Mouse (Mus musculus) G1E-ER4 (cell line): Measurements from ENCODE around the gene Rtn2. TPM values are rescaled to one million over a fixed set of nuclear protein-coding genes. Genes with fewer than 3 reads are reported as not detected.

Experiments
- GATA1 ChIP-seq: IDR thresholded peaks from one replicate; pipeline ENCODE4 v1.8.0; 2012; ENCODE audit warnings: low read length, inconsistent platforms
- polyA plus RNA-seq: library from polyadenylated mRNA; stranded (reverse); fragments of >175 nt; gene quantifications from 2 replicates; pipeline ENCODE4 v1.2.3, GENCODE M21; 2012

Gene Rtn2
- polyA plus RNA-seq, 1 experiment: 0.72 TPM

DNA sequence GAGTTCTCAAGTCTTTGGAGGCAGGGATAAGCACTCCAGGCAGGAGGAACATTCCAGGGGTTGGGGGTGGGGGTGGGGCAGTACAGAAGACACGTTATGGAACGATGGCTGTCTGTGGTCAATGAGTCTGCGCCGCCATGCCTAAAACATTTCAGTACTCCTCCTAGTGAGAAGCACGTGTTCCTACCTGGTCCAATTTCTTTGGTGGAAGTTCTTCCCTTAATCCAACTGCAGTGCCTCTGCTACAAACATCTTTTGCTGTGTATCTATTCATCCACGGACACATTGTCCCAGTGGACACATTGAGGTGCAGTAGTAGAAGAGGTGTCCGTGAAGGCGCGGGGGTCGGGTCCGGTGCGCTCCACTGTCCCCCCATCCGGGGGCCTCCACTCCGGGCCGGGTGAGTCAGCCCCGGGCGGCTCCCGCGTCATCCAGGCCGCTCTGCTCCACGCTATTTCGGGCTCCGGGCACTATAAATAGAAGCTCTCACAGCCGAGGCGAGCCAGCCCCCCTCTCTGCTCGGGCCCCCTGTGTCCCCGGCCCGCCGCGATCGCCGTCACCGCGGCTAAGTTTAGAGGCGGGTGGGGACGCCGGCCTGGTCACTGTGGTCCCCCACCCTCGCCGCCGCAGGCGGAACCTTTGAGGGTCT lies 59.5 kb downstream of the Rtn2 start:
- TF ChIP-seq GATA1: no peak

DNA sequence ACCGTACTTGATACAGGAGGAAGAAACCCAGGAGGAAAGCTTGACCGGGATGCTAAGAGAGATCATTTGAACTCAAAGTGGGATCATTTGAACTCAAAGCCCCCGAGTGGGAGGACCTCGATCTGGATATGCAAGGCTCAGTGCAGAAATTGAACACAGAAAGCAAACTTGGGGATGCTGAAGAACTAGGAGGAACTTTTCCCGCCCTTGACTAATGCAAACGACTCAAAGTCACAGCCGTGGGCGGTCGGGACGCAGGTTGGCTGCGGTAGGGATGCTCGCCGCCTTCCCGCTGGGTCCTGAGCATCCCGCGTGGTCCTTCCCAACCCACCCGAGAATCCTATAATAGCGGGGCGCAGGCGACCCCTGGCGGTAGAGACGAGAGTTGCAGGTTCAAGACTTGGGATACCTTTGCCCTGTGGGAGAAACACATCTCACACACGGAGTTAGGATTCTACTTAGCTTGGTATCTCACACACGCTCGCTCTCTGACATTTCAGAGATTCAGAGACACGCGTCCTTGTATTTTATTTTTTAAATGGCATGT lies 60.1 kb downstream of the Rtn2 start:
- TF ChIP-seq GATA1: no peak

GRCm38 (mm10) chr7:19343210-19343808 lies 60.9 kb downstream of the Rtn2 start:
- no peak for TF ChIP-seq GATA1

DNA sequence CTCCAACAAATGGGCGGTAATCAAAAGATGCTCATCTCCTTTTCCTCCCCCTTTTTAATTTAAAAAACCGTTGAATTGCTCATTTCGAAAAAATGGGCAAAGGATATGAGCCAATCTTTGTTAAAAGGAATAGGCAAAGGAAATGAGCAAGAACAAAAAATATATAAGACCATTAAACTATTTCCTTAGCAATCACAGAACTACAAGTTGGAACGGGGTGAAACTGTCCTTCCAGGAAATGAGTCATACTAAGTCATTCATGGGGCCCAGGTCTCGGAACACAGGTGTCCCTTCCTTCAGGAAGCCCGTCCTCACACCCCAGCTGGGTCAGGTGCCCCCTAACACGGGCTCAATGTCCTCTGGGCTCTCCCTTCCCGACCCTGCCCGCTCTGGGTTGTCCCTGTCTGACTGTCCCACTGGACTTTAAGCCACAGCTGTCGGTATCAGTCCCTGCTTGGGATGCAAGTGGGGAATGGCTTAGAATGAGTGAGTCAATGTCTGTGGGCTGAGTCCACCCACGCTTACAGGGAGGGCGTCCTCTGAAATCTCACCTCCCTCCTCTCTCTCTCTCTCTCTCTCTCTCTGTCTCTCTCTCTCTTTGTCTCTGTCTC lies 61.9 kb downstream of the Rtn2 start, which contains the start of gene Ercc1:
Gene Ercc1, plus strand, starts transcription at position 542 of the 611 bp plus-strand sequence.
- no peak for TF ChIP-seq GATA1

DNA sequence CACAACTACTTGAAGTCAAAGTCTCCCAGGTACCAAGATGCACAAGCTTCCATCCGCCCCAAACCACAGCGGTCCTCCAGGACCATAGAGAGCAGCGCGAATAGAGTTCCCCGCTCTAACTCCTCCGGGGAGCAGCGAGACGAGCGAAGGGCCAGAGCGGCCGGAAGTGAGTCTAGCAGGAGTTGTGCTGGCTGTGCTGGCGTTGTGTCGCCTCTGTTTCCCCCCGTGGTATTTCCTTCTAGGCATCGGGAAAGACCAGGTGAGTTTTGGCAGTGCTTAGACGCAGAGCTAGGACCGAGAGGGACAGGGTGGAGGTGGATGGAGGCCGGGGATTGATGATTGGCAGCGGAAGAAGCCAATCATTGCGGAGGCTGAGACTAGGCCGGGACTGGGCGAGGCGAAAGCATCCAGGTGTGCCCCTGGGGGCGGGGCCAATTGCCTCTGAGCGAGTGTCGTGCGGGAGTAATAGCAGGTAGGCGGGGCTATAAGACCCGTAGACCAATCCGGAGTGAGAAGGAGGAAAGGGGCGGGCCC lies 62.6 kb downstream of the Rtn2 start:
- TF ChIP-seq GATA1: no peak

Other genes starting within 250 kb of the Rtn2 start
- gene Rsph6a, start 227.9 kb upstream of the Rtn2 start, polyA plus RNA-seq: 0.04 and 0.06 TPM in 2 replicates
- 170 and 197 TPM in 2 replicates for gene Dmwd, start 206.4 kb upstream of the Rtn2 start, polyA plus RNA-seq
- 71.8 and 88.9 TPM in 2 replicates for gene Dmpk, start 198.8 kb upstream of the Rtn2 start, polyA plus RNA-seq
- gene Six5, start 188.0 kb upstream of the Rtn2 start, polyA plus RNA-seq: 20.3 and 21.4 TPM in 2 replicates
- not detected in 2 replicates for gene Gm4969, start 164.3 kb upstream of the Rtn2 start, polyA plus RNA-seq
- gene Fbxo46, start 162.8 kb upstream of the Rtn2 start, polyA plus RNA-seq: 26.5 and 28.7 TPM in 2 replicates
- 11.6 and 11.8 TPM in 2 replicates for gene Qpctl, start 133.3 kb upstream of the Rtn2 start, polyA plus RNA-seq
- 80.6 and 135 TPM in 2 replicates for gene Snrpd2, start 132.9 kb upstream of the Rtn2 start, polyA plus RNA-seq
- 2.0 and 3.0 TPM in 2 replicates for gene Gipr, start 116.5 kb upstream of the Rtn2 start, polyA plus RNA-seq
- 26.9 and 30.2 TPM in 2 replicates for gene Eml2, start 106.2 kb upstream of the Rtn2 start, polyA plus RNA-seq
- gene Gpr4, start 70.1 kb upstream of the Rtn2 start, polyA plus RNA-seq: 0.11 and 0.17 TPM in 2 replicates
- gene Opa3, start 54.3 kb upstream of the Rtn2 start, polyA plus RNA-seq: 15.7 and 17.2 TPM in 2 replicates
- 588 and 783 TPM in 2 replicates for gene Vasp, start 10.8 kb upstream of the Rtn2 start, polyA plus RNA-seq
- not detected in 2 replicates for gene Ppm1n, start 2.6 kb upstream of the Rtn2 start, polyA plus RNA-seq
- 0.52 and 0.54 TPM in 2 replicates for gene Fosb, start 27.4 kb downstream of the Rtn2 start, polyA plus RNA-seq
- 109 and 133 TPM in 2 replicates for gene Ercc1, start 62.2 kb downstream of the Rtn2 start, polyA plus RNA-seq
- 68.3 and 117 TPM in 2 replicates for gene Cd3eap, start 76.9 kb downstream of the Rtn2 start, polyA plus RNA-seq
- 37.2 and 45.4 TPM in 2 replicates for gene Ppp1r13l, start 77.1 kb downstream of the Rtn2 start, polyA plus RNA-seq
- gene Ercc2, start 99.4 kb downstream of the Rtn2 start, polyA plus RNA-seq: 59.8 and 60.3 TPM in 2 replicates
- gene Klc3, start 121.5 kb downstream of the Rtn2 start, polyA plus RNA-seq: 0.23 and 0.25 TPM in 2 replicates
- gene Ckm, start 122.2 kb downstream of the Rtn2 start, polyA plus RNA-seq: not detected in 2 replicates
- 45.0 and 67.8 TPM in 2 replicates for gene Mark4, start 176.2 kb downstream of the Rtn2 start, polyA plus RNA-seq
- gene Exoc3l2, start 180.7 kb downstream of the Rtn2 start, polyA plus RNA-seq: 0.08 TPM in 2 replicates
- gene Bloc1s3, start 225.7 kb downstream of the Rtn2 start, polyA plus RNA-seq: 7.4 and 10.3 TPM in 2 replicates
- gene Trappc6a, start 225.8 kb downstream of the Rtn2 start, polyA plus RNA-seq: 590 and 674 TPM in 2 replicates
- 0.40 and 0.71 TPM in 2 replicates for gene Nkpd1, start 235.2 kb downstream of the Rtn2 start, polyA plus RNA-seq